Mouse (Mus musculus) neural tube, embryonic 11.5 days (tissue): ENCODE measurements around the gene Ano6. TPM values are rescaled to one million over a fixed set of nuclear protein-coding genes. Genes with fewer than 3 reads are reported as not detected.

Source experiments
- ATAC-seq: fragments of 200-750 bp; cut with Nextera tagmentation; 2 replicates; pipeline ENCODE4 v1.8.0; 2017; ENCODE audit warnings: moderate number of reproducible peaks, mild to moderate bottlenecking, moderate TSS enrichment, moderate library complexity; ENCODE audit not compliant: insufficient read depth, low FRiP score, low TSS enrichment
- DNase-seq: peaks from one replicate; pipeline ENCODE4 v3.0.0-alpha.2; 2015; ENCODE audit warnings: low spot score
- H3K27ac ChIP-seq: fragments of 300-500 bp; sonication (generic); 2 replicates; pipeline ENCODE4 v1.5.1; 2014; ENCODE audit warnings: low read depth, mild to moderate bottlenecking, low read length
- H3K27me3 ChIP-seq: fragments of 300-500 bp; sonication (generic); 2 replicates; pipeline ENCODE4 v1.6.1; 2014; ENCODE audit warnings: mild to moderate bottlenecking, low read length, mixed read lengths; ENCODE audit not compliant: control insufficient read depth, insufficient read depth
- H3K36me3 ChIP-seq: fragments of 300-500 bp; sonication (generic); 2 replicates; pipeline ENCODE4 v1.6.1; 2014; ENCODE audit warnings: mild to moderate bottlenecking, low read length, moderate library complexity, mixed read lengths; ENCODE audit not compliant: control insufficient read depth, insufficient read depth
- H3K4me1 ChIP-seq: fragments of 300-500 bp; sonication (generic); 2 replicates; pipeline ENCODE4 v1.6.1; 2014; ENCODE audit warnings: low read length, mixed read lengths; ENCODE audit not compliant: control insufficient read depth, insufficient read depth
- H3K4me2 ChIP-seq: fragments of 300-500 bp; sonication (generic); 2 replicates; pipeline ENCODE4 v1.6.1; 2014; ENCODE audit warnings: low read depth, mild to moderate bottlenecking, moderate library complexity
- H3K4me3 ChIP-seq: fragments of 300-500 bp; sonication (generic); 2 replicates; pipeline ENCODE4 v1.5.1; 2014; ENCODE audit warnings: low read depth, low read length
- H3K9ac ChIP-seq: fragments of 300-500 bp; sonication (generic); 2 replicates; pipeline ENCODE4 v1.6.1; 2014; ENCODE audit warnings: mild to moderate bottlenecking, low read length
- H3K9me3 ChIP-seq: fragments of 300-500 bp; sonication (generic); 2 replicates; pipeline ENCODE4 v1.6.1; 2016; ENCODE audit warnings: low read length; ENCODE audit not compliant: control insufficient read depth
- WGBS: fragments of 180-500 bp; shearing (Covaris S2); extraction: QIAGEN DNeasy Blood & Tissue Kit; methylation state at CpG from one replicate; pipeline ENCODE4 v1.1.7; 2014; 5-methylcytosine and 5-hydroxymethylcytosine counted together
- polyA plus RNA-seq: library from polyadenylated mRNA; unstranded; fragments of >200 nt; fragmentation: Nextera tagmentation; extraction: Ambion mirVana; gene quantifications from 2 replicates; pipeline ENCODE4 v1.2.1, GENCODE M21; 2014

Gene Ano6
- polyA plus RNA-seq, 1 experiment from 2014 or later = 40.1 TPM

- Histone ChIP-seq H3K27me3 (no peaks in the 10 kb centered on the region), H3K36me3 (no peaks in the 10 kb centered on the region), H3K27ac (no peak overlapping the region), H3K4me1 (no peaks in the 10 kb centered on the region; the same call in 1 of the 2 replicates), H3K9me3 (no peaks in the 10 kb centered on the region), H3K9ac (no peak overlapping the region), H3K4me3 (no peak overlapping the region), H3K4me2 (no peak overlapping the region)
- DNase-seq = no peak
- WGBS = 79% methylated on average over 12 of the region's 12 CpGs
- no peak for ATAC-seq
Observed at GRCm38 (mm10) chr15:95963533-95964250, 173.0 kb downstream of the Ano6 start.

GRCm38 (mm10) chr15:95964251-95964561 is 173.6 kb downstream of the Ano6 start:
- ATAC-seq (no peak), DNase-seq (no peak)
- Histone ChIP-seq H3K4me1 (no peaks in the 10 kb centered on the region; the same call in 1 of the 2 replicates), H3K9ac (no peak overlapping the region), H3K4me3 (no peak overlapping the region), H3K27ac (no peak overlapping the region), H3K27me3 (no peaks in the 10 kb centered on the region), H3K4me2 (no peak overlapping the region), H3K36me3 (no peaks in the 10 kb centered on the region), H3K9me3 (no peaks in the 10 kb centered on the region)
- 79% methylated on average over 4 of the region's 4 CpGs for WGBS

GRCm38 (mm10) chr15:95966979-95967378 is 176.3 kb downstream of the Ano6 start:
- no peak for DNase-seq
- no peaks in the 10 kb centered on the region; the same call in 1 of the 2 replicates for H3K36me3 ChIP-seq
- no peaks in the 10 kb centered on the region for H3K9me3 ChIP-seq
- no peak for ATAC-seq
- no peaks in the 10 kb centered on the region; the same call in 1 of the 2 replicates for H3K4me1 ChIP-seq
- H3K27ac ChIP-seq = no peak overlapping the region
- H3K9ac ChIP-seq = no peak overlapping the region
- 100% methylated on average over 2 of the region's 2 CpGs for WGBS
- H3K4me2 ChIP-seq = no peak overlapping the region
- H3K4me3 ChIP-seq = no peak overlapping the region
- H3K27me3 ChIP-seq = no peaks in the 10 kb centered on the region

- Histone ChIP-seq H3K27me3 (no peaks in the 10 kb centered on the region), H3K4me1 (no peaks in the 10 kb centered on the region; the same call in 1 of the 2 replicates), H3K4me3 (no peak overlapping the region), H3K36me3 (no peaks in the 10 kb centered on the region; the same call in 1 of the 2 replicates), H3K4me2 (no peak overlapping the region), H3K9ac (no peak overlapping the region; the same call in 1 of the 2 replicates), H3K27ac (no peak overlapping the region), H3K9me3 (no peaks in the 10 kb centered on the region)
- DNase-seq = no peak
- ATAC-seq = no peak
- WGBS = 84% methylated on average over 16 of the region's 16 CpGs
Observed at GRCm38 (mm10) chr15:95967516-95968196, 177.0 kb downstream of the Ano6 start.

- Histone ChIP-seq H3K4me2 (no peak overlapping the region), H3K27me3 (no peaks in the 10 kb centered on the region), H3K9me3 (no peaks in the 10 kb centered on the region), H3K36me3 (no peaks in the 10 kb centered on the region; the same call in 1 of the 2 replicates), H3K27ac (no peak overlapping the region), H3K4me3 (no peak overlapping the region), H3K9ac (no peak overlapping the region), H3K4me1 (no peaks in the 10 kb centered on the region)
- ATAC-seq (no peak), DNase-seq (no peak)
- 83% methylated on average over 6 of the region's 6 CpGs for WGBS
Observed at GRCm38 (mm10) chr15:95969596-95969995, 179.0 kb downstream of the Ano6 start.

- Histone ChIP-seq H3K9ac (no peak overlapping the region), H3K27me3 (no peaks in the 10 kb centered on the region), H3K9me3 (no peaks in the 10 kb centered on the region), H3K36me3 (no peaks in the 10 kb centered on the region; the same call in 1 of the 2 replicates), H3K27ac (no peak overlapping the region), H3K4me1 (no peaks in the 10 kb centered on the region), H3K4me2 (no peak overlapping the region), H3K4me3 (no peak overlapping the region)
- ATAC-seq (no peak), DNase-seq (no peak)
- 91% methylated on average over 5 of the region's 5 CpGs for WGBS
Observed at GRCm38 (mm10) chr15:95970176-95970575, 179.5 kb downstream of the Ano6 start.

GRCm38 (mm10) chr15:95970691-95971090 is 180.0 kb downstream of the Ano6 start:
- Histone ChIP-seq H3K27me3 (no peaks in the 10 kb centered on the region), H3K9ac (no peak overlapping the region), H3K9me3 (no peaks in the 10 kb centered on the region), H3K36me3 (no peaks in the 10 kb centered on the region; the same call in 1 of the 2 replicates), H3K4me2 (no peak overlapping the region), H3K27ac (no peak overlapping the region), H3K4me3 (no peak overlapping the region), H3K4me1 (no peaks in the 10 kb centered on the region)
- DNase-seq = no peak
- 90% methylated on average over 7 of the region's 7 CpGs for WGBS
- ATAC-seq = no peak

- Histone ChIP-seq H3K4me1 (no peaks in the 10 kb centered on the region), H3K36me3 (no peaks in the 10 kb centered on the region; the same call in 1 of the 2 replicates), H3K27me3 (no peaks in the 10 kb centered on the region), H3K9me3 (no peaks in the 10 kb centered on the region), H3K4me3 (no peak overlapping the region), H3K9ac (no peak overlapping the region), H3K27ac (no peak overlapping the region), H3K4me2 (no peak overlapping the region)
- WGBS = 95% methylated on average over 8 of the region's 8 CpGs
- DNase-seq = no peak
- no peak for ATAC-seq
Observed at GRCm38 (mm10) chr15:95971302-95971701, 180.7 kb downstream of the Ano6 start.

- Histone ChIP-seq H3K9ac (no peak overlapping the region), H3K27me3 (no peaks in the 10 kb centered on the region), H3K4me3 (no peak overlapping the region), H3K9me3 (no peaks in the 10 kb centered on the region), H3K4me2 (no peak overlapping the region), H3K36me3 (no peaks in the 10 kb centered on the region; the same call in 1 of the 2 replicates), H3K4me1 (no peaks in the 10 kb centered on the region), H3K27ac (no peak overlapping the region)
- 95% methylated on average over 15 of the region's 15 CpGs for WGBS
- no peak for ATAC-seq
- no peak for DNase-seq
Observed at GRCm38 (mm10) chr15:95972156-95972555, 181.5 kb downstream of the Ano6 start.
